Mouse (Mus musculus) T-helper 2 cell (primary cell): ENCODE data around the gene Get4.

Source experiments
- in situ Hi-C: fragments of 300-600 bp; cut with MboI, MseI; formaldehyde crosslinking; loops from one replicate; pipeline ENCODE4 v1.15.1; 2025; ENCODE audit warnings: high pct_unique_total_duplicates

The Get4 gene

GRCm38 (mm10) chr5:139252081-139252909, at the start of gene Get4:
TSS of gene Get4 (plus strand) at chr5:139252324.
- in situ Hi-C loops, result loop anchor here (25.0 kb wide), 1 partner anchor 1640 kb away; the partner anchor contains the start of genes Mospd3 and Pcolce

- in situ Hi-C loops, result loop anchor here (5.0 kb wide), 1 partner anchor 44 kb away; no protein-coding TSS in a partner anchor
Observed at GRCm38 (mm10) chr5:139203312-139203711, 48.8 kb upstream of the Get4 start.

GRCm38 (mm10) chr5:139206081-139206480, 46.0 kb upstream of the Get4 start:
- in situ Hi-C loops, result no loop called here

GRCm38 (mm10) chr5:139206525-139206924, 45.6 kb upstream of the Get4 start:
- in situ Hi-C loops, result no loop called here

- in situ Hi-C loops, result no loop called here
Observed at GRCm38 (mm10) chr5:139208183-139208582, 43.9 kb upstream of the Get4 start.

- in situ Hi-C loops, result no loop called here
Observed at GRCm38 (mm10) chr5:139208871-139209684, 43.0 kb upstream of the Get4 start.

GRCm38 (mm10) chr5:139209685-139210026, 42.5 kb upstream of the Get4 start:
- in situ Hi-C loops, result no loop called here

- in situ Hi-C loops, result no loop called here
Observed at GRCm38 (mm10) chr5:139211737-139212385, 40.3 kb upstream of the Get4 start.

GRCm38 (mm10) chr5:139214298-139214697, 37.8 kb upstream of the Get4 start:
- in situ Hi-C loops, result no loop called here

- in situ Hi-C loops, result no loop called here
Observed at GRCm38 (mm10) chr5:139215184-139215583, 36.9 kb upstream of the Get4 start.

- in situ Hi-C loops, result no loop called here
Observed at GRCm38 (mm10) chr5:139216121-139216520, 36.0 kb upstream of the Get4 start.

GRCm38 (mm10) chr5:139216774-139217173, 35.4 kb upstream of the Get4 start:
- in situ Hi-C loops, result no loop called here

GRCm38 (mm10) chr5:139220006-139220515, 32.1 kb upstream of the Get4 start:
- in situ Hi-C loops, result no loop called here

GRCm38 (mm10) chr5:139220610-139221009, 31.5 kb upstream of the Get4 start:
- in situ Hi-C loops, result no loop called here

- in situ Hi-C loops, result no loop called here
Observed at GRCm38 (mm10) chr5:139223331-139223730, 28.8 kb upstream of the Get4 start.

GRCm38 (mm10) chr5:139227236-139227635, 24.9 kb upstream of the Get4 start:
- in situ Hi-C loops, result no loop called here

GRCm38 (mm10) chr5:139227645-139228044, 24.5 kb upstream of the Get4 start:
- in situ Hi-C loops, result no loop called here

GRCm38 (mm10) chr5:139228318-139228717, 23.8 kb upstream of the Get4 start:
- in situ Hi-C loops, result no loop called here

- in situ Hi-C loops, result no loop called here
Observed at GRCm38 (mm10) chr5:139229716-139230115, 22.4 kb upstream of the Get4 start.

- in situ Hi-C loops, result no loop called here
Observed at GRCm38 (mm10) chr5:139232083-139232482, 20.0 kb upstream of the Get4 start.

GRCm38 (mm10) chr5:139234423-139234822, 17.7 kb upstream of the Get4 start:
- in situ Hi-C loops, result no loop called here

GRCm38 (mm10) chr5:139237436-139237835, 14.7 kb upstream of the Get4 start:
- in situ Hi-C loops, result no loop called here
